Mouse (Mus musculus) E14TG2a.4 (cell line): ENCODE measurements at regions not wholly inside any gene's neighbourhood (a gene's known extent, or its start where the extent isn't known, plus 50 kb on each side); places are given as distances from the start of the nearest gene placed in this dataset.

ENCODE experiments used
- CTCF ChIP-seq: conservative IDR thresholded peaks from 2 replicates; pipeline ENCODE4 v1.5.1; 2014; ENCODE audit warnings: low read length
- NANOG ChIP-seq: IDR thresholded peaks from 2 replicates; pipeline ENCODE4 v1.6.1; 2014; ENCODE audit warnings: borderline replicate concordance, low read length, mixed read lengths

DNA sequence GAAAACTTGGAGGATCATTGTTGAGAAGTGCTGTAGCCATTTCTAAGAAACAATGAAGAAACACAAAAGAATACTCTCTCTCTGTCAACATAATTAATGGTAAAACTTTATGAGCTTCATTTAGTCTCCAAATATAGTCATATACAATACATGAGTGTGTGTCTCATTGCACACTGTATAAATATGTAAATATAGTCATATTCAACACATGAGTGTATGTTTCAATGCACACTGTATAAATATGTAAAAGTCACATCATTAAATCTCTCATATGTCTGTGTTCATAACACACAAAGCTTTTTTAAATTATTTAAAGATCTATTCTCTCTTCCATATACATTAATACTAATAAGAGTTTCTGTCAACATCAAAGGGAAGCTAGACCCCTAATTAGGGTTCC, 457.6 kb upstream of the Cypt12 start:
- TF ChIP-seq CTCF (no peak), NANOG (no peak)
